8 mouse cellular contexts compared by ENCODE assay signal in the genomic region with DNA sequence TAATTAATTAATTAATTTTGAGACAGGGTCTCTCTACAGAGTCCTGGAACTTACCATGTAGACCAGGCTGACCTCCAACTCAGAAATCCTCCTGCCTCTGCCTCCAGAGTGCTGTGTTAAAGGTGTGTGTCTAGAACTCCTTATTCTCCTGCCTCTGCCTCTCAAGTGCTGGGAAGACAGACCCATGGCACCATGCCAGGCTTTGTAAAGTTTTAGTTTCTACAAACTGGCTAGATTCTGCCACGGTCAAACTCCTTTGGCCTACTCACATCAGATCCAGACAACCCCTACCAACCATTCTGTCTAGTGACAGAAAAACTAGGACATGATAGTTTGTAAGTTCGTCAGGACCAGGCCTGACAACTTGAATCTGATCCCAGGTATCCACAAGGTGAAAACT. TPM values are rescaled to one million over a fixed set of nuclear protein-coding genes. Genes with fewer than 3 reads are reported as not detected.
DNase-seq lines count a peak whose midpoint lies in the region; ATAC-seq and TF ChIP-seq lines count a peak whose summit lies in the region.

No protein-coding gene starts in this region.

- 80% methylated on average over 2 of the region's 2 CpGs for WGBS in heart, postnatal 0 days
- 58% methylated on average over 2 of the region's 2 CpGs for WGBS in heart, adult 2 months
- WGBS in embryonic facial prominence, embryonic 10.5 days: 88% methylated on average over 2 of the region's 2 CpGs
- 94% methylated on average over 2 of the region's 2 CpGs for WGBS in hindbrain, embryonic 15.5 days
- WGBS in midbrain, embryonic 14.5 days: 80% methylated on average over 2 of the region's 2 CpGs

- intact Hi-C loops in heart, adult 2 months (cut with DNase I): loop anchor here (5.0 kb wide), 1 partner anchor 69 kb away; the partner anchor contains the start of gene Eps15l1

- no peak for TF ChIP-seq EP300 in heart, postnatal 0 days (IDR thresholded peaks at IDR 0.05; ENCODE audit: low read depth)
- TF ChIP-seq EP300 in heart, adult 2 months (IDR thresholded peaks at IDR 0.05; ENCODE audit: insufficient read depth, low read depth, low read length): no peak

- H3K4me1 ChIP-seq in heart, postnatal 0 days (ENCODE audit: control insufficient read depth, insufficient read depth): peaks cover 20% of the 10 kb centered on the region
- peaks cover 6% of the 10 kb centered on the region for H3K4me1 ChIP-seq in heart, adult 2 months (ENCODE audit: control insufficient read depth, insufficient read depth, low read length)
- H3K4me1 ChIP-seq in embryonic facial prominence, embryonic 10.5 days: peaks cover 34% of the 10 kb centered on the region
- peaks cover 34% of the 10 kb centered on the region for H3K4me1 ChIP-seq in hindbrain, embryonic 15.5 days (replicated peaks)
- peaks cover 22% of the 10 kb centered on the region for H3K4me1 ChIP-seq in midbrain, embryonic 14.5 days (ENCODE audit: control insufficient read depth, insufficient read depth, low read length)

- H3K36me3 ChIP-seq in heart, postnatal 0 days (replicated peaks; ENCODE audit: control insufficient read depth, insufficient read depth, low read length): peaks cover 37% of the 10 kb centered on the region
- H3K36me3 ChIP-seq in heart, adult 2 months (ENCODE audit: control insufficient read depth, insufficient read depth, low read length): no peaks in the 10 kb centered on the region
- H3K36me3 ChIP-seq in embryonic facial prominence, embryonic 10.5 days (replicated peaks): peaks cover 63% of the 10 kb centered on the region
- H3K36me3 ChIP-seq in hindbrain, embryonic 15.5 days: peaks cover 17% of the 10 kb centered on the region
- H3K36me3 ChIP-seq in midbrain, embryonic 14.5 days (ENCODE audit: control insufficient read depth, insufficient read depth, low read length): peaks cover 27% of the 10 kb centered on the region

- peak overlapping the region; percentile 79; the same call in 1 of the 2 replicates for H3K4me3 ChIP-seq in heart, postnatal 0 days (ENCODE audit: low read depth, low read length)
- no peak overlapping the region for H3K4me3 ChIP-seq in heart, adult 2 months
- peak overlapping the region; percentile 95 for H3K4me3 ChIP-seq in embryonic facial prominence, embryonic 10.5 days
- peak overlapping the region; percentile 88 for H3K4me3 ChIP-seq in hindbrain, embryonic 15.5 days
- H3K4me3 ChIP-seq in midbrain, embryonic 14.5 days (replicated peaks; ENCODE audit: low read depth, low read length): no peak overlapping the region; the same call in 1 of the 2 replicates

- no peak for TF ChIP-seq CTCF in heart, postnatal 0 days (IDR thresholded peaks at IDR 0.05; ENCODE audit: low read depth)
- no peak for TF ChIP-seq CTCF in heart, adult 2 months (IDR thresholded peaks at IDR 0.05)

- H3K27ac ChIP-seq in heart, postnatal 0 days (ENCODE audit: low read depth): no peak overlapping the region
- no peak overlapping the region for H3K27ac ChIP-seq in heart, adult 2 months
- no peak overlapping the region for H3K27ac ChIP-seq in embryonic facial prominence, embryonic 10.5 days (replicated peaks)
- no peak overlapping the region for H3K27ac ChIP-seq in hindbrain, embryonic 15.5 days (replicated peaks)
- no peak overlapping the region for H3K27ac ChIP-seq in midbrain, embryonic 14.5 days (replicated peaks; ENCODE audit: low read depth, low read length)

- no peak overlapping the region for H3K9ac ChIP-seq in heart, postnatal 0 days (replicated peaks; ENCODE audit: low read depth, low read length)
- no peak overlapping the region for H3K9ac ChIP-seq in heart, adult 2 months (ENCODE audit: low read depth, low read length)
- peak overlapping the region; percentile 85; the same call in 1 of the 2 replicates for H3K9ac ChIP-seq in hindbrain, embryonic 15.5 days
- H3K9ac ChIP-seq in midbrain, embryonic 14.5 days (replicated peaks; ENCODE audit: low read length): no peak overlapping the region

- TF ChIP-seq POLR2A in heart, adult 2 months (IDR thresholded peaks at IDR 0.05; ENCODE audit: insufficient read depth, low read depth, low read length): no peak

- peak overlapping the region; percentile 83; the same call in 1 of the 2 replicates for H3K4me2 ChIP-seq in heart, postnatal 0 days (ENCODE audit: low read depth, low read length)
- peak overlapping the region; percentile 95 for H3K4me2 ChIP-seq in hindbrain, embryonic 15.5 days
- peak overlapping the region; percentile 83 for H3K4me2 ChIP-seq in midbrain, embryonic 14.5 days (ENCODE audit: low read length)

- no peak for DNase-seq in heart, postnatal 0 days (ENCODE audit: low spot score)
- DNase-seq in heart, adult 2 months: no peak
- no peak for DNase-seq in embryonic facial prominence, embryonic 10.5 days (ENCODE audit: low spot score)
- DNase-seq in midbrain, embryonic 14.5 days: no peak
- DNase-seq in urinary bladder, postnatal 14 days (ENCODE audit: low spot score): no peak
- DNase-seq in right cerebral cortex, postnatal 10 days (ENCODE audit: low spot score in 2 of 2): no peak
- DNase-seq in layer of hippocampus, adult 9-11 months: no peak

- H3K27me3 ChIP-seq in heart, postnatal 0 days (ENCODE audit: control insufficient read depth, insufficient read depth, low read length): no peaks in the 10 kb centered on the region
- no peaks in the 10 kb centered on the region for H3K27me3 ChIP-seq in heart, adult 2 months (ENCODE audit: control insufficient read depth, insufficient read depth, low read length)
- no peaks in the 10 kb centered on the region for H3K27me3 ChIP-seq in embryonic facial prominence, embryonic 10.5 days (replicated peaks; ENCODE audit: low read depth, poor library complexity, severe bottlenecking)
- H3K27me3 ChIP-seq in hindbrain, embryonic 15.5 days: no peaks in the 10 kb centered on the region
- no peaks in the 10 kb centered on the region for H3K27me3 ChIP-seq in midbrain, embryonic 14.5 days (ENCODE audit: control insufficient read depth, insufficient read depth, low read length)

- H3K79me2 ChIP-seq in heart, adult 2 months (replicated peaks; ENCODE audit: control insufficient read depth, insufficient read depth, low read length): no peaks in the 10 kb centered on the region; the same call in none of the 2 replicates

- ATAC-seq in heart, postnatal 0 days (ENCODE audit: insufficient read depth, low read depth): no peak
- ATAC-seq in hindbrain, embryonic 15.5 days (ENCODE audit: low FRiP score, low read depth): no peak
- ATAC-seq in midbrain, embryonic 14.5 days (ENCODE audit: low FRiP score, low TSS enrichment): no peak

- no peaks in the 10 kb centered on the region for H3K9me3 ChIP-seq in heart, postnatal 0 days (replicated peaks; ENCODE audit: control insufficient read depth, low read length)
- no peaks in the 10 kb centered on the region for H3K9me3 ChIP-seq in embryonic facial prominence, embryonic 10.5 days
- no peaks in the 10 kb centered on the region for H3K9me3 ChIP-seq in hindbrain, embryonic 15.5 days
- H3K9me3 ChIP-seq in midbrain, embryonic 14.5 days (ENCODE audit: control insufficient read depth, low read length): no peaks in the 10 kb centered on the region

RNA-seq across cellular contexts. Expression of gene Slc35e1, which starts 1.4 kb away (rescaled TPM):
- total RNA-seq in heart, postnatal 0 days (2014; rRNA removed; ENCODE audit: low replicate concordance): 34.2 and 35.7 TPM in 2 replicates
- 6.7 and 7.7 TPM in 2 replicates for polyA plus RNA-seq in heart, postnatal 0 days (2015; fragmentation: Nextera tagmentation; extraction: Ambion mirVana)
- 10 to 100 TPM; 68.0 to 85.7 TPM for total RNA-seq in heart, adult 2 months (2021)
- 83.2 and 110 TPM in 2 replicates for polyA plus RNA-seq in heart, adult 2 months (2012; rRNA removed)
- 20.2 and 22.8 TPM in 2 replicates for polyA plus RNA-seq in embryonic facial prominence, embryonic 10.5 days (2016; fragmentation: Nextera tagmentation; extraction: Ambion mirVana)
- 17.8 and 20.0 TPM in 2 replicates for polyA plus RNA-seq in hindbrain, embryonic 15.5 days (2015; fragmentation: Nextera tagmentation; extraction: Ambion mirVana)
- 9.7 and 10.0 TPM in 2 replicates for polyA plus RNA-seq in midbrain, embryonic 14.5 days (2014; fragmentation: Nextera tagmentation; extraction: Ambion mirVana)

RNA-seq across cellular contexts. Expression of gene Cherp, which starts 16.0 kb away (rescaled TPM):
- 17.0 and 26.4 TPM in 2 replicates for total RNA-seq in heart, postnatal 0 days (2014; rRNA removed; ENCODE audit: low replicate concordance)
- polyA plus RNA-seq in heart, postnatal 0 days (2015; fragmentation: Nextera tagmentation; extraction: Ambion mirVana): 15.8 and 16.0 TPM in 2 replicates
- total RNA-seq in heart, adult 2 months (2021): 10 to 100 TPM; 38.7 to 40.0 TPM
- polyA plus RNA-seq in heart, adult 2 months (2012; rRNA removed): 22.3 and 25.4 TPM in 2 replicates
- polyA plus RNA-seq in embryonic facial prominence, embryonic 10.5 days (2016; fragmentation: Nextera tagmentation; extraction: Ambion mirVana): 112 and 115 TPM in 2 replicates
- polyA plus RNA-seq in hindbrain, embryonic 15.5 days (2015; fragmentation: Nextera tagmentation; extraction: Ambion mirVana): 44.5 and 59.8 TPM in 2 replicates
- 41.5 and 54.3 TPM in 2 replicates for polyA plus RNA-seq in midbrain, embryonic 14.5 days (2014; fragmentation: Nextera tagmentation; extraction: Ambion mirVana)

RNA-seq across cellular contexts. Expression of gene 1700030K09Rik, which starts 47.3 kb away (rescaled TPM):
- 2.7 and 10.8 TPM in 2 replicates for total RNA-seq in heart, postnatal 0 days (2014; rRNA removed; ENCODE audit: low replicate concordance)
- 5.7 and 5.9 TPM in 2 replicates for polyA plus RNA-seq in heart, postnatal 0 days (2015; fragmentation: Nextera tagmentation; extraction: Ambion mirVana)
- 1 to 10 TPM; 4.0 to 4.7 TPM for total RNA-seq in heart, adult 2 months (2021)
- 5.0 and 5.7 TPM in 2 replicates for polyA plus RNA-seq in heart, adult 2 months (2012; rRNA removed)
- 14.5 and 16.1 TPM in 2 replicates for polyA plus RNA-seq in embryonic facial prominence, embryonic 10.5 days (2016; fragmentation: Nextera tagmentation; extraction: Ambion mirVana)
- polyA plus RNA-seq in hindbrain, embryonic 15.5 days (2015; fragmentation: Nextera tagmentation; extraction: Ambion mirVana): 16.5 and 17.0 TPM in 2 replicates
- polyA plus RNA-seq in midbrain, embryonic 14.5 days (2014; fragmentation: Nextera tagmentation; extraction: Ambion mirVana): 12.6 and 17.0 TPM in 2 replicates

RNA-seq across cellular contexts. Expression of gene Calr3, which starts 47.3 kb away (rescaled TPM):
- total RNA-seq in heart, postnatal 0 days (2014; rRNA removed; ENCODE audit: low replicate concordance): 0.58 TPM in 1 of 2 replicates, not detected in the other
- polyA plus RNA-seq in heart, postnatal 0 days (2015; fragmentation: Nextera tagmentation; extraction: Ambion mirVana): 2.9 and 3.2 TPM in 2 replicates
- total RNA-seq in heart, adult 2 months (2021): 10 to 100 TPM; 20.3 to 25.1 TPM
- 5.7 and 19.9 TPM in 2 replicates for polyA plus RNA-seq in heart, adult 2 months (2012; rRNA removed)
- 1.2 and 1.4 TPM in 2 replicates for polyA plus RNA-seq in embryonic facial prominence, embryonic 10.5 days (2016; fragmentation: Nextera tagmentation; extraction: Ambion mirVana)
- polyA plus RNA-seq in hindbrain, embryonic 15.5 days (2015; fragmentation: Nextera tagmentation; extraction: Ambion mirVana): 0.85 and 1.5 TPM in 2 replicates
- 0.86 and 1.1 TPM in 2 replicates for polyA plus RNA-seq in midbrain, embryonic 14.5 days (2014; fragmentation: Nextera tagmentation; extraction: Ambion mirVana)

RNA-seq across cellular contexts. Expression of gene Med26, which starts 57.1 kb away (rescaled TPM):
- total RNA-seq in heart, postnatal 0 days (2014; rRNA removed; ENCODE audit: low replicate concordance): 6.0 and 17.0 TPM in 2 replicates
- polyA plus RNA-seq in heart, postnatal 0 days (2015; fragmentation: Nextera tagmentation; extraction: Ambion mirVana): 6.2 and 6.6 TPM in 2 replicates
- 1 to 10 TPM; 9.3 to 9.5 TPM for total RNA-seq in heart, adult 2 months (2021)
- 6.9 and 7.0 TPM in 2 replicates for polyA plus RNA-seq in heart, adult 2 months (2012; rRNA removed)
- 20.1 and 20.2 TPM in 2 replicates for polyA plus RNA-seq in embryonic facial prominence, embryonic 10.5 days (2016; fragmentation: Nextera tagmentation; extraction: Ambion mirVana)
- polyA plus RNA-seq in hindbrain, embryonic 15.5 days (2015; fragmentation: Nextera tagmentation; extraction: Ambion mirVana): 15.8 and 18.6 TPM in 2 replicates
- polyA plus RNA-seq in midbrain, embryonic 14.5 days (2014; fragmentation: Nextera tagmentation; extraction: Ambion mirVana): 14.3 and 16.4 TPM in 2 replicates

Comparison
In these comparisons a context has a peak if more than half of its experiments do, and no peak if none do; other contexts are left out.
1. H3K4me3 ChIP-seq: peak in heart, postnatal 0 days (single experiment), embryonic facial prominence, embryonic 10.5 days (single experiment) and hindbrain, embryonic 15.5 days (single experiment); none in heart, adult 2 months (single experiment) and midbrain, embryonic 14.5 days (single experiment).
2. Peak in every context shown above with its lines, with median percentiles within 50 percentile points of each other: H3K4me2 ChIP-seq.